Mouse (Mus musculus) midbrain, embryonic 10.5 days (tissue): ENCODE data around the gene Nppb. TPM values are rescaled to one million over a fixed set of nuclear protein-coding genes. Genes with fewer than 3 reads are reported as not detected.

Experiments
- DNase-seq: peaks from one replicate; pipeline ENCODE4 v3.0.0-alpha.2; 2017; ENCODE audit warnings: low spot score
- H3K27ac ChIP-seq: fragments of 300-500 bp; sonication (generic); replicated peaks from 2 replicates; pipeline ENCODE4 v1.5.1; 2016; ENCODE audit warnings: mild to moderate bottlenecking
- H3K27me3 ChIP-seq: fragments of 300-500 bp; sonication (generic); 2 replicates; pipeline ENCODE4 v1.6.1; 2016; ENCODE audit warnings: low read depth, mild to moderate bottlenecking; ENCODE audit not compliant: poor library complexity, severe bottlenecking
- H3K36me3 ChIP-seq: fragments of 300-500 bp; sonication (generic); 2 replicates; pipeline ENCODE4 v1.6.1; 2016; ENCODE audit warnings: mild to moderate bottlenecking, moderate library complexity
- H3K4me1 ChIP-seq: fragments of 300-500 bp; sonication (generic); 2 replicates; pipeline ENCODE4 v1.6.1; 2016
- H3K4me3 ChIP-seq: fragments of 300-500 bp; sonication (generic); 2 replicates; pipeline ENCODE4 v1.5.1; 2016; ENCODE audit warnings: mild to moderate bottlenecking, moderate library complexity
- H3K9me3 ChIP-seq: fragments of 300-500 bp; sonication (generic); replicated peaks from 2 replicates; pipeline ENCODE4 v1.6.1; 2016; ENCODE audit warnings: mild to moderate bottlenecking
- WGBS: fragments of 180-500 bp; shearing (Covaris S2); methylation state at CpG from one replicate; pipeline ENCODE4 v1.1.7; 2016; 5-methylcytosine and 5-hydroxymethylcytosine counted together
- polyA plus RNA-seq: library from polyadenylated mRNA; unstranded; fragments of >200 nt; fragmentation: Nextera tagmentation; extraction: Ambion mirVana; gene quantifications from 2 replicates; pipeline ENCODE4 v1.2.1, GENCODE M21; 2016

Nppb gene
- polyA plus RNA-seq, 1 experiment from 2014 or later, result not detected

DNA sequence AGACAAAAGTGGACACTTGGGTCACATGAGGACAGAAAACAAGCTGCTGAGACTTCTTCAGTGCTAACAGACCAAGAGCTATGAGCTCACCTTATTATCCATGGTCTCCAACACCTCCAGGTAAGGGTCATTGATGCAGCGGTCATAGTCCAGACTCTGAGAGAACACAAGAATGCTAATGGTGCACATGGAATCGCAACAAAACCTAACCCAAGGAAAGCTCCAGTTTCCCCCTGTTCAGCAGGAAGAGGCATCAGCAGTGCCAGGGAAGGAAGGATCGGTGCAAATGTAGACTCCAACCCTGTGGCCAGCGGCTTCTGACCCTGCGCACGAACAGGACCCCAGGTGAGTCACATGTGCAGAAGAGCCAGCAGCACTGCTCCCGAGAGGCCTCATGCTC, 43.7 kb downstream of the Nppb start:
- H3K27ac ChIP-seq, result no peak overlapping the region
- DNase-seq, result no peak
- peaks cover 89% of the 10 kb centered on the region for H3K36me3 ChIP-seq
- H3K4me3 ChIP-seq, result no peak overlapping the region
- no peaks in the 10 kb centered on the region for H3K9me3 ChIP-seq
- 92% methylated on average over 7 of the region's 7 CpGs for WGBS
- H3K4me1 ChIP-seq, result peaks cover 5% of the 10 kb centered on the region
- no peaks in the 10 kb centered on the region for H3K27me3 ChIP-seq

DNA sequence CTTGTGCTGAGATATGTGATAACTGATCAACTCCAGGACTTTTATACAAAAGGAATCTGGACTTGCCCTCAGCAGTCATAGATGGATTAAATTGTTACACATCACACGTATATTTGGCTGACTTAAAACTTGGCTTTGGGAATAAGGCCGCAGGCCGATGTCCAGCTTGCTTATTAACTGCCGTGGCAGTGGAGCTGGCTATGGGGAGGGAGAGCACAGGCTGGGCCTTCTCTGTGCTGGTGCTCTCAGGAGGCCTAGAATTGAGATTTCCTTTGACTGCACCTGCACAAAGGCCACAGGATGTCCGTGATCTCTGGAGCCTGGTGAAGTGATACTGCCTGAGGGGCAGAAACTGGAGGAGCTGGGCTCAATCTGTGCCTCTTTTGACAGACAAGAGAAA, 44.9 kb downstream of the Nppb start:
- Histone ChIP-seq H3K36me3 (peaks cover 89% of the 10 kb centered on the region), H3K27me3 (no peaks in the 10 kb centered on the region), H3K9me3 (no peaks in the 10 kb centered on the region), H3K4me1 (peaks cover 9% of the 10 kb centered on the region), H3K27ac (no peak overlapping the region), H3K4me3 (no peak overlapping the region)
- no peak for DNase-seq
- WGBS, result 80% methylated on average over 5 of the region's 5 CpGs

DNA sequence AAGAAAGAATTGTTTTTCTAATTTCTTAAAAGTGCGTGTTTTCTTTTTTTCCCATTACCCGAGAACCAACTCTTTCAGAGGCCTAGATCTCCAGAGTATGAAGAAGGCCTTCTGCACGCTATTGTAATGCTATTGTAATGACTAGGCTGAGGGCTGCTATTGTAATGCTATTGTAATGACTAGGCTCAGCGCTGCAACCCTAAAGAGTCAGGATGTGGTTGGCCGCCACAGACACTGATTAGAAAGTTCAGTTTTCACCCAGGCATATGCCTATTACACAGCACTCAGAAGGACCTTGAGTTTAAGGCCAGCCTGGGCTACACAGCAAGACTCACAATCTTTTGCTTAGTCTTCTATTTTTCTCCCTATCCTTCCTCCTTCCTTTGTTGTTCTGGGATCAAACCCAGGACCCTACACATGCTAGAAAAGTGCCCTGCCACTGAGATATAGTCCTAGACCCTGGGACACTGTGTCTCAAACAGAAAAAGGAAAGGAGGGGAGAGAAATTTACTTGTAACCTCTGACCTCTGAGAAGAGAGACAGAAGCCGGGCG, 48.3 kb downstream of the Nppb start:
- no peak overlapping the region for H3K4me3 ChIP-seq
- no peaks in the 10 kb centered on the region for H3K27me3 ChIP-seq
- WGBS, result 66% methylated on average over 7 of the region's 7 CpGs
- H3K4me1 ChIP-seq, result peaks cover 21% of the 10 kb centered on the region
- H3K27ac ChIP-seq, result no peak overlapping the region
- no peak for DNase-seq
- peaks cover 75% of the 10 kb centered on the region for H3K36me3 ChIP-seq
- no peaks in the 10 kb centered on the region for H3K9me3 ChIP-seq

DNA sequence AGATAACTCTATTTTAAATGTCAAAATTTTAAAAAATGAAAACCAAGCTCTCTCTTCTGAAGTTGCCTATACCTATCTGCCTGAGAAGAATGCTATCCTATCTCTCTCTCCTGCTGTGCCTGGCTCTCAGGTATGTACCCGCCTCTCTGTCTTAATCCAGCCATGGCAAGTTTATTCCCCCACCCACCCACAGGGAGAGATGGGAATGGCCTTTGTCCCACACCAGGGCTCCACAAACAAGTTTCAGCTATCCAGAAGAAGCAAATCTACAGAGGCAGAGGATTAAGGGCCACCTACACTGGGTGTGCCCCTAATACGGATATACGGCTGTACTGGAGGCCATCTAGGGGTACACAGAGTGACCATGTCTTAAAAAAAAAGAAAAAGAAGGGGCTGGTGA, 49.9 kb downstream of the Nppb start:
- DNase-seq, result no peak
- Histone ChIP-seq H3K27ac (no peak overlapping the region), H3K4me3 (no peak overlapping the region), H3K4me1 (peaks cover 35% of the 10 kb centered on the region), H3K27me3 (no peaks in the 10 kb centered on the region), H3K9me3 (no peaks in the 10 kb centered on the region), H3K36me3 (peaks cover 65% of the 10 kb centered on the region)
- 81% methylated on average over 3 of the region's 3 CpGs for WGBS

Other genes starting within 250 kb of the Nppb start
- 5.8 and 7.4 TPM in 2 replicates for gene Zfp984, start 176.0 kb upstream of the Nppb start, polyA plus RNA-seq
- 5.3 and 5.9 TPM in 2 replicates for gene Zfp933, start 137.4 kb upstream of the Nppb start, polyA plus RNA-seq
- gene Miip, start 117.0 kb upstream of the Nppb start, polyA plus RNA-seq, result 73.8 and 79.9 TPM in 2 replicates
- gene Fv1, start 116.8 kb upstream of the Nppb start, polyA plus RNA-seq, result 16.7 TPM in 2 replicates
- 45.1 and 53.2 TPM in 2 replicates for gene Mfn2, start 81.1 kb upstream of the Nppb start, polyA plus RNA-seq
- gene Plod1, start 49.0 kb upstream of the Nppb start, polyA plus RNA-seq, result 26.9 and 28.2 TPM in 2 replicates
- 11.6 and 11.7 TPM in 2 replicates for gene 2510039O18Rik, start 44.9 kb upstream of the Nppb start, polyA plus RNA-seq
- 0.25 and 0.67 TPM in 2 replicates for gene Nppa, start 14.9 kb downstream of the Nppb start, polyA plus RNA-seq
- gene Clcn6, start 53.0 kb downstream of the Nppb start, polyA plus RNA-seq, result 15.6 and 20.4 TPM in 2 replicates
- 25.4 and 33.3 TPM in 2 replicates for gene Mthfr, start 53.3 kb downstream of the Nppb start, polyA plus RNA-seq
- 16.4 and 17.4 TPM in 2 replicates for gene Agtrap, start 102.2 kb downstream of the Nppb start, polyA plus RNA-seq
- 72.6 and 85.2 TPM in 2 replicates for gene Mad2l2, start 144.6 kb downstream of the Nppb start, polyA plus RNA-seq
- gene Draxin, start 144.9 kb downstream of the Nppb start, polyA plus RNA-seq, result 5.3 and 7.5 TPM in 2 replicates
- gene Fbxo6, start 166.4 kb downstream of the Nppb start, polyA plus RNA-seq, result 11.4 and 13.0 TPM in 2 replicates
- 39.6 and 58.5 TPM in 2 replicates for gene Fbxo44, start 174.7 kb downstream of the Nppb start, polyA plus RNA-seq
- gene Fbxo2, start 174.8 kb downstream of the Nppb start, polyA plus RNA-seq, result 1.1 and 1.3 TPM in 2 replicates